Mouse (Mus musculus): ENCODE data around the gene Tbc1d10c.
A peak's percentile ranks its signal among the peaks of the same experiment; 100 is the strongest.

Tbc1d10c gene

GRCm38 (mm10) chr19:4156771-4157170, 34.3 kb downstream of the Tbc1d10c start:
- DNase-seq (ENCODE audit: low read depth): no peak

DNA sequence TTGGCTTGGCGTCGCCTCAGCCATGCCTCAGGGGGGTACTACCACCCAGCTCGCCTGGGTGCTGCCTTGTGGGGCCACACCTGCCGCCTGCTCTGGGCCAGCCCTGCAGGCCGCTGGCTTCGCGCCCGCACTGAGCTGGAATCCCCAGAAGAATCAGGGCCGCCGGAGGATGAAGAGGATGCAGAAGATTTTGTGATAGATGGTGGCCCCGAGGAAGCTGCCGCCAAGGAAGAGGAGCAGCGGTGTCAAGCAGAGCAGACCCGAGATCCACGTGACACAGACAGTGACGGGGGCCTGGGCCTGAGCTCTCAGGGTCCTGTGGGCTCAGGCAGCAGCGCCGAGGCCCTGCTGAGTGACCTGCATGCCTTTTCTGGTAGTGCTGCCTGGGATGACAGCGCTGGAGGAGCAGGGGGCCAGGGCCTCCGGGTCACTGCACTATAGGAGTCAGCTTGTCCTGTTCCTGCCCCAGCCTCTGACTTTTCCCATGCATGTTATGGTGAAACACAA, 35.0 kb downstream of the Tbc1d10c start:
- no peak for DNase-seq (ENCODE audit: low read depth)

GRCm38 (mm10) chr19:4155223-4156072, 35.6 kb downstream of the Tbc1d10c start:
- DNase-seq (ENCODE audit: low read depth): peak; percentile 46

DNA sequence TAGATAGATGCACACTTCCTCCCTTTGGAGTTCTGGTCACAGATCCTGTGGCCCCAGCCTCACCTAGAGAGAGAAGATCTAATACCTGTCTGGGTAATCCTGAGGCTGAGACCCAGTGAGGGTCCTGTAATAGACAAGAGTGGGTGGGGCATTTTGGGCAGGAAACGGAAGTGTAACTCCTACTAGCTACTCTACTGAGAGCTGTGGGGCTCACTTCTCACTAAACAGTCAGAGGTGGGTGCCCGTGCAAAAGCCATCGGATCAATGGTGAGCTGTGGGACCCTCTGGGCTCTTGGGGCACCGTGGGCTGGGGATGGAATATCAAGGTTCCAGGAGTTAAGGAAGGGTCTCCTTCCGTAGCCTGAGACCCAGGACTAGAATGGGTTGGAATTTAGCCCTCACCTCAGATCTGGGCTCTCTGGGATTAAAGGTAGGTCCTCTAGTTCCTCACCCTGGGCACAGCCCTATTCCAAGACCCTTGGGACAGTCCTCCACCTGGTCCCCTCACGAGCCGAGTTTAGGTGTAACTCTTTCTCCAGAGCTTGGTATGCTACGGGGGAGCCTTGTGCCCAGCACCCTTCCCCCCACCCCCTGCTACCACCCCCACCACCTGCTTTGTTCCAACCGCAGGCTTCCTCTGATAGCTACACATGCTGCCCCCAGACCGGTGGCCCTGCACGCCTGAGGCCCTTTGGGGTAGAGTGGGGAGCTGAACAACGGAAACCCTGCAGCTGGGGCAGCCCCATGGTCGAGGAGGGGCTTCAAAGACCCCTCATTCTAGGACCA, 36.5 kb downstream of the Tbc1d10c start:
- DNase-seq (ENCODE audit: low read depth): peak; percentile 69

DNA sequence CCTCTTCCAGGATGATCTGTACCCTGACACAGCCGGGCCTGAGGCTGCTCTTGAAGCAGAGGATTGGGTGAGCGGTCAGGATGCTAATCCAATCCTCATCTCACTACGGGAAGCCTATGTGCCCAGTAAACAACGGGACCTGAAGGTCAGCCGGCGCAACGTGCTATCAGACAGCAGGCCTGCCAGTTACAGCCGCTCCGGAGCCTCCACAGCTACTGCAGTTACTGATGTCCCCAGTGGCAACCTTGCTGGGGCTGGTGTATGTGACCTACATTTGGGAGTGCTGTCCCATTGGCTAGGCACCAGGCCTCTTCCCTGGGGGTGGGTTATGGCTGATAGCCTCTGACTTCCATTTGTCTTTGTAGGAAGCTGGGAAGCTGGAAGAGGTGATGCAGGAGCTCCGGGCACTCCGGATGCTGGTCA, 37.8 kb downstream of the Tbc1d10c start, which contains the start of gene Ptprcap:
Gene Ptprcap, plus strand, starts transcription at position 373 of the 423 bp plus-strand sequence.
- no peak for DNase-seq (ENCODE audit: low read depth)

DNA sequence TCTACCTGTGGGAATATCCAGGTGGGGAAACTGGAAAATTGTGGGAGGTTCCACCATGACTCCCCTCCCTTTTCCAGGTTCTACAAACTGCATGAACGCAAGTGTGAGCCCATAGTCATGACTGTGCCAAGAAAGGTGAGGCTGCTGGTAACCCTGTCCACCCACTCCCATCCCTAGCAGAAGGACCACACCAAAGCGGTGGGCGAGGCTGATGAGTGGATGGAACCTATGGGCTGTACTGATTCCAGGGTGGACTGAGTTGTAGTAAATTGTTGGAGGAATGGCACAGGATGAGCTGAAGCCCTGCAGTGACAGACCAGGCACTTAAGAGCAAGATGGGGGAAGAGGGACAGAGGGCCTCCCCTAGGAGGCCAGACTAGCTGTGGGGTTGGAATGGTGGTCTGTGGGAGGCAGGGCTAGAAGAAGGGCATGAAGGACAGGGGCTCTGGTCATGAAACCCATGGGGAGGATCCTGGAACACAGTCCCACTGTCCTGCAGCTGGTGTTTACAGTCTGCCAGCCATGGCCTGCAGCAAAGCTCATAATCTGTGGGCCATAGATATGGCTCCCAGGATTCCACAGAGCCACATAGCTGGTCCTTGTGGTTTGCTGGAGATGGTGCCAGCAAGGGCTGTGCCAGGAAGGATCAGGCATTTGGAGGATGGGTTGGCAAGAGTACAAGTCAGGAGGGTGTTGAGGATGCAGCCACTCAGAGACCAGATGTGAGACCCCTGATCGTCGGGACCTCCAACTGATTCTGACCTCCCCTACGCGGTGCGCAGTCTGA, 38.4 kb downstream of the Tbc1d10c start:
- DNase-seq (ENCODE audit: low read depth): no peak

DNA sequence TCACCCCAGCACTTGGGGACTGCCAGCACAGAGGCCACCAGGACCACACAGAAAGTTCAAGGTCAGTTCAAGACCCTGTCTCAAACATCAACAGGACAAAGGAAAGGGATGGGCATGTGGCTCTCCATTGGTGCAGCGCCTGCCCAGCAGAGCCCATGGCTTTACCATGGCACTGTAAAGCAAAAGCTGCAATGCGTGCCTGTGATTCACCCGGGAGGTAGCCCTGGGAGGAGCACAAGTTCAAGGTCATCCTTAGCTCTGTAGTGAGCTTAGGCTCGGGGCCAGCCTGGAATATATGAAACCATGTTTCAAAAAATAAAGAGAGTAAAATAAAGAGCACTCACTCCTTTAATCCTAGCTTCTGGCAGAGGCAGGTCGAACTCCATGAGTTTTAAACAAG, 39.2 kb downstream of the Tbc1d10c start:
- no peak for DNase-seq (ENCODE audit: low read depth)

- no peak for DNase-seq (ENCODE audit: low read depth)
Observed at GRCm38 (mm10) chr19:4151488-4151860, 39.6 kb downstream of the Tbc1d10c start.

GRCm38 (mm10) chr19:4150567-4151487, 40.3 kb downstream of the Tbc1d10c start:
- DNase-seq (ENCODE audit: low read depth): no peak

DNA sequence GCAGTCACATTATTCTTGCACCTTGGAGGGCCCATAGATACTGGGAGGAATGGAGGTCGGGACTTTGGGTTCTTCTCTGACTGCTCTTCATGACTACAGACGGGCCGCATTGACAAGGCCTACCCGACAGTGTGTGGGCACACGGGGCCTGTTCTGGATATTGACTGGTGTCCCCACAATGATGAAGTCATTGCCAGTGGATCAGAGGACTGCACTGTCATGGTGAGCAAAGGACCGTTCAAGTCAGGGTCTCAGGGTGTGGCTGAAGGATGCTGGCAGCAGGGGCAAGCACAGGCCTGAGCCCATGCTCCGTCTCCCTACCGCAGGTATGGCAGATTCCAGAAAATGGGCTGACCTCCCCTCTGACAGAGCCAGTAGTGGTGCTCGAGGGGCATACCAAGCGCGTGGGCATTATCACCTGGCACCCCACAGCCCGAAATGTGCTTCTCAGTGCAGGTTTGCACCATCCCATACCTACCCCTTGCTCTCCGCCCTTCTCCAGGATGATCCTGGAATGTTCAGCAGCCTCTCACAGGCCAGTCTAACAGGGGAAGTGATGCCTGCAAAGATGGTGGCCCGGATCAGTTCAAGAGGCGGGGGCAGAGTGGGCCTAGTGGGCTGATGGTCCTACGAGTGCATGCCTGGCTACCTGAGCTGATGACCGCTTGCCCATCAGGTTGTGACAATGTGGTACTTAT, 41.2 kb downstream of the Tbc1d10c start:
- no peak for DNase-seq (ENCODE audit: low read depth)

GRCm38 (mm10) chr19:4149283-4149682, 41.8 kb downstream of the Tbc1d10c start:
- DNase-seq (ENCODE audit: low read depth): no peak

DNA sequence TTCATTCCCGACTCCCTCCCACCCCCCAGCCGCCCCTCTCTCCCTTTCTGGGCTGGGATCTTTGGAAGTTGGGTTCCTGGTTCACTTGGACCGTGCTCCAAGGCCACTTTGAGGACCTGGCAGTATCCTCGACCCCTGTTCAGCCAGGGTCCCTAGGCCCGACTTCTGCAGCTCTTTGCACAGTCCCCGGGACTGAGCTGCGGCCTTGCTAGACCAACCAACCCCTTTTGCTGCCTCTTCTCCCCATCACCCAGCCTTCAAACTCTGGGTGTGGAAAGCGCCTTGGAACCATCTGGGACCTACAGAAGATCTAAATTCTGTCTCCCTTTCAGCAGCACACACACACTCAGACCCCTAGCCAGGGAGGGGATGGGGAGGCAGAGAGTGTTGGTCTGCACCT, 42.3 kb downstream of the Tbc1d10c start:
- DNase-seq (ENCODE audit: low read depth): no peak

GRCm38 (mm10) chr19:4148491-4148806, 42.6 kb downstream of the Tbc1d10c start, which contains the start of gene Coro1b:
Gene Coro1b, plus strand, starts transcription at chr19:4148619.
- peak; percentile 91 for DNase-seq (ENCODE audit: low read depth)

DNA sequence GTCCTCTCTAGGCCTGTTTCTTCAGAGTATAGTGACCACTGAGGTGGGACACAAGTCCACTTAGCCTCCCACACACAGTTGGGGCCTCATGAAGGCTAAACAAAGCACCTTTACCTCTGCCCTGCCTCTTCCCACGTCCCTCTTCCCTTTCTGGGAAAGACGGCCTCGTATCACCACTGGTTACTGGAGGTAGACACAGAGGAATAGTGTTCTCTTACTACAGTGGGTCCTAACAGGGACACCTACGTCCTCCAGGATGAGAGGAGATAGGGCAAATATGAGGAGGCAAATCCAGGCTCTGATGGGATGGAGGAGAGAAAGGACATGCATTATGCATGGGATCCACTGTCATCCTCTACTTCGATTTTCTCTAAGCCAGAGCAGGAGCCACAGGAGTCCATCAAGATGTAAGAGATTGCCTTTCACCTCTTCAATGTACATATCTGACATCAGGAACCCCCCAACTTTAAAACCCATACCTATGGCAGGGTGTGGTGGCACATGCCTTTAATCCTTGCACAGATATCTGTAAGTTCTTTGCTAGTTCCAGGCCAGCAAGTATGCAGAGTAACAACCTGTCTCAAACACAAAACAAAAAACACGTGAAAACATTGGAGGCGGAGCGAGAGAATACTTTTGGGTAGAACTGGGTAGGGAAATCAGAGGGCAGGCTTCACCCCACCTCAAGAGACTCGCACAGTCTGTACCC, 43.1 kb downstream of the Tbc1d10c start:
- no peak for DNase-seq (ENCODE audit: low read depth)

GRCm38 (mm10) chr19:4147022-4147405, 44.1 kb downstream of the Tbc1d10c start:
- DNase-seq (ENCODE audit: low read depth): no peak

GRCm38 (mm10) chr19:4146366-4147021, 44.6 kb downstream of the Tbc1d10c start:
- no peak for DNase-seq (ENCODE audit: low read depth)

GRCm38 (mm10) chr19:4145936-4146335, 45.1 kb downstream of the Tbc1d10c start:
- no peak for DNase-seq (ENCODE audit: low read depth)

- peak; percentile 49 for DNase-seq (ENCODE audit: low read depth)
Observed at GRCm38 (mm10) chr19:4144550-4145498, 46.3 kb downstream of the Tbc1d10c start.

Measured in naive thymus-derived CD4-positive, alpha-beta T cell, adult 2 months (primary cell).